Mouse (Mus musculus) lung, postnatal 0 days (tissue): ENCODE results near the gene Slc5a4b.

ENCODE experiments used
- CTCF ChIP-seq: IDR thresholded peaks from 2 replicates; pipeline ENCODE4 v1.5.1; 2016; ENCODE audit warnings: antibody characterized with exemption, mild to moderate bottlenecking
- EP300 ChIP-seq: IDR thresholded peaks from 2 replicates; pipeline ENCODE4 v1.6.1; 2016; ENCODE audit warnings: antibody characterized with exemption, mild to moderate bottlenecking, control low read depth

GRCm38 (mm10) chr10:76118741-76119140, 8.0 kb upstream of the Slc5a4b start:
- TF ChIP-seq CTCF (peak; percentile 59), EP300 (no peak)
